Mouse (Mus musculus): ENCODE data around the gene Kcnk6. TPM values are rescaled to one million over a fixed set of nuclear protein-coding genes. Genes with fewer than 3 reads are reported as not detected.

Kcnk6 gene
- total and polyA plus RNA-seq, 3 experiments: 1.4 to 5.2 TPM; not detected in 1

GRCm38 (mm10) chr7:29263831-29264230 lies 31.5 kb upstream of the Kcnk6 start:
- TF ChIP-seq CHD1 (IDR thresholded peaks at IDR 0.05; ENCODE audit: low read depth, low read length) (no peak), MEF2A (IDR thresholded peaks at IDR 0.05; ENCODE audit: extremely low read depth, insufficient replicate concordance, low read depth, low read length, poor library complexity, severe bottlenecking) (no peak), MAX (IDR thresholded peaks at IDR 0.05; ENCODE audit: low read length) (no peak), MYC (IDR thresholded peaks at IDR 0.05; ENCODE audit: low read depth, low read length) (no peak), TCF12 (IDR thresholded peaks at IDR 0.05; ENCODE audit: low read depth, low read length) (no peak), EP300 (IDR thresholded peaks at IDR 0.05; ENCODE audit: low read depth in 1 of 2, low read length in 2 of 2) (no peak)
- Histone ChIP-seq H3K4me1 (ENCODE audit: control insufficient read depth in 1 of 2, insufficient read depth in 2 of 2, low read length in 2 of 2) (no peaks in the 10 kb centered on the region), H3K79me2 (ENCODE audit: control insufficient read depth, insufficient read depth, low read length, poor library complexity) (no peaks in the 10 kb centered on the region), H3K36me3 (ENCODE audit: control insufficient read depth in 1 of 2, insufficient read depth in 2 of 2, low read length in 2 of 2) (peaks cover 0 to 5% of the 10 kb centered on the region in 2 experiments; a peak in 1 of 4 replicates), H3K9ac (ENCODE audit: control insufficient read depth, low read depth, low read length, poor library complexity, severe bottlenecking) (no peak overlapping the region), H3K27ac (ENCODE audit: control insufficient read depth, low read depth, low read length) (no peak overlapping the region), H3K4me3 (ENCODE audit: control insufficient read depth in 1 of 2, insufficient read depth in 1 of 2, low read depth in 2 of 2, low read length in 2 of 2) (no peak overlapping the region), H3K27me3 (ENCODE audit: control insufficient read depth in 1 of 2, insufficient read depth in 2 of 2, low read length in 2 of 2) (no peaks in the 10 kb centered on the region), H3K9me3 (replicated peaks; ENCODE audit: insufficient read depth, low read length) (no peaks in the 10 kb centered on the region)
- no peak for DNase-seq (ENCODE audit: low read depth, low spot score)

- DNase-seq (ENCODE audit: low read depth, low spot score): no peak
- H3K27me3 ChIP-seq (ENCODE audit: control insufficient read depth in 1 of 2, insufficient read depth in 2 of 2, low read length in 2 of 2): no peaks in the 10 kb centered on the region
- H3K27ac ChIP-seq (ENCODE audit: control insufficient read depth, low read depth, low read length): no peak overlapping the region
- no peak overlapping the region for H3K9ac ChIP-seq (ENCODE audit: control insufficient read depth, low read depth, low read length, poor library complexity, severe bottlenecking)
- TF ChIP-seq POLR2AphosphoS2 (IDR thresholded peaks at IDR 0.05; ENCODE audit: low read length) (no peak), BHLHE40 (IDR thresholded peaks at IDR 0.05; ENCODE audit: borderline replicate concordance, low read depth, low read length) (no peak), NRF1 (IDR thresholded peaks at IDR 0.05; ENCODE audit: insufficient read depth, low read depth, low read length, poor library complexity, severe bottlenecking) (no peak), CHD2 (IDR thresholded peaks at IDR 0.05; ENCODE audit: low read length) (no peak), MEF2A (IDR thresholded peaks at IDR 0.05; ENCODE audit: extremely low read depth, insufficient replicate concordance, low read depth, low read length, poor library complexity, severe bottlenecking) (no peak), TBP (IDR thresholded peaks at IDR 0.05; ENCODE audit: low read depth, low read length) (no peak), EP300 (IDR thresholded peaks at IDR 0.05; ENCODE audit: low read depth in 1 of 2, low read length in 2 of 2) (no peak), E2F4 (IDR thresholded peaks at IDR 0.05; ENCODE audit: borderline replicate concordance, low read depth, low read length) (no peak), TAL1 (IDR thresholded peaks at IDR 0.05; ENCODE audit: low read length) (no peak)
- no peaks in the 10 kb centered on the region for H3K79me2 ChIP-seq (ENCODE audit: control insufficient read depth, insufficient read depth, low read length, poor library complexity)
- no peaks in the 10 kb centered on the region for H3K4me1 ChIP-seq (ENCODE audit: control insufficient read depth in 1 of 2, insufficient read depth in 2 of 2, low read length in 2 of 2)
- peaks cover 0 to 3% of the 10 kb centered on the region in 2 experiments; a peak in 2 of 4 replicates for H3K36me3 ChIP-seq (ENCODE audit: control insufficient read depth in 1 of 2, insufficient read depth in 2 of 2, low read length in 2 of 2)
- no peaks in the 10 kb centered on the region for H3K9me3 ChIP-seq (replicated peaks; ENCODE audit: insufficient read depth, low read length)
- no peak overlapping the region for H3K4me3 ChIP-seq (ENCODE audit: control insufficient read depth in 1 of 2, insufficient read depth in 1 of 2, low read depth in 2 of 2, low read length in 2 of 2)
These were observed 29.8 kb upstream of the Kcnk6 start for GRCm38 (mm10) chr7:29262151-29262550.
